Comparison of ENCODE assay signal across 22 mouse cellular contexts in genomic region chr10:96504340-96504739, GRCm38 (mm10).
DNase-seq lines count a peak whose midpoint lies in the region; ATAC-seq lines count a peak whose summit lies in the region.
"Had no signal": no experiment of that assay in that cellular context is flagged by ENCODE, and none has a peak within 500 bp of the region (broad histone marks: within the 10 kb centered on the region; RNA-seq: fewer than 3 reads in every experiment).

No protein-coding gene starts in this region.

- no peak for DNase-seq in frontal cortex, postnatal 36 days (ENCODE audit: low spot score in 2 of 2)
- peak; percentile 54 for DNase-seq in 3T3-L1 (ENCODE audit: low read depth, low spot score)
- peak; percentile 79 for DNase-seq in brain, adult 2 months (ENCODE audit: low read depth, low spot score)
- no peak for DNase-seq in right cerebral cortex, adult 18-20 months
- DNase-seq in left cerebral cortex, postnatal 14 days (ENCODE audit: low spot score in 2 of 2), result no peak
- DNase-seq: adrenal gland, adult 8-10 months; adrenal gland, postnatal 36 days; B cell, adult 2 months; cerebellum, adult 11 months; cerebellum, adult 2 months; cerebellum, adult 9-11 months; cerebellum, postnatal 25 days; gastrocnemius, adult 2 months; gastrocnemius, postnatal 14 days; heart, adult 2 months; heart, postnatal 14 days; heart, postnatal 4 days had no signal

- intact Hi-C loops in left cerebral cortex, postnatal 14 days (cut with DNase I), result no loop called here

- ATAC-seq in frontal cortex, adult (ENCODE audit: low TSS enrichment), result peak; percentile 79
- ATAC-seq: activated CD4-positive, CD25-positive, alpha-beta regulatory T cell, adult 4 months; CD4-positive, CD25-positive, alpha-beta regulatory T cell, adult 4 months; forebrain, embryonic 15.5 days; intestine, postnatal 0 days had no signal

Comparison
In these comparisons a context has a peak if more than half of its experiments do, and no peak if none do; other contexts are left out.
1. DNase-seq: peak in 3T3-L1 (single experiment) and brain, adult 2 months (single experiment); none in frontal cortex, postnatal 36 days (0 of 2), right cerebral cortex, adult 18-20 months (single experiment) and left cerebral cortex, postnatal 14 days (0 of 2).